Mouse (Mus musculus) colon, adult 2 months (tissue): ENCODE measurements around the gene Pdgfb. TPM values are rescaled to one million over a fixed set of nuclear protein-coding genes. Genes with fewer than 3 reads are reported as not detected.

ENCODE experiments used
- polyA plus RNA-seq: library from polyadenylated mRNA; depleted of rRNA; stranded (reverse); fragments of >200 nt; gene quantifications from 2 replicates; pipeline ENCODE4 v1.2.3, GENCODE M21; 2012; rRNA removed

The Pdgfb gene
- polyA plus RNA-seq: 12.8 and 18.8 TPM in 2 replicates

DNA sequence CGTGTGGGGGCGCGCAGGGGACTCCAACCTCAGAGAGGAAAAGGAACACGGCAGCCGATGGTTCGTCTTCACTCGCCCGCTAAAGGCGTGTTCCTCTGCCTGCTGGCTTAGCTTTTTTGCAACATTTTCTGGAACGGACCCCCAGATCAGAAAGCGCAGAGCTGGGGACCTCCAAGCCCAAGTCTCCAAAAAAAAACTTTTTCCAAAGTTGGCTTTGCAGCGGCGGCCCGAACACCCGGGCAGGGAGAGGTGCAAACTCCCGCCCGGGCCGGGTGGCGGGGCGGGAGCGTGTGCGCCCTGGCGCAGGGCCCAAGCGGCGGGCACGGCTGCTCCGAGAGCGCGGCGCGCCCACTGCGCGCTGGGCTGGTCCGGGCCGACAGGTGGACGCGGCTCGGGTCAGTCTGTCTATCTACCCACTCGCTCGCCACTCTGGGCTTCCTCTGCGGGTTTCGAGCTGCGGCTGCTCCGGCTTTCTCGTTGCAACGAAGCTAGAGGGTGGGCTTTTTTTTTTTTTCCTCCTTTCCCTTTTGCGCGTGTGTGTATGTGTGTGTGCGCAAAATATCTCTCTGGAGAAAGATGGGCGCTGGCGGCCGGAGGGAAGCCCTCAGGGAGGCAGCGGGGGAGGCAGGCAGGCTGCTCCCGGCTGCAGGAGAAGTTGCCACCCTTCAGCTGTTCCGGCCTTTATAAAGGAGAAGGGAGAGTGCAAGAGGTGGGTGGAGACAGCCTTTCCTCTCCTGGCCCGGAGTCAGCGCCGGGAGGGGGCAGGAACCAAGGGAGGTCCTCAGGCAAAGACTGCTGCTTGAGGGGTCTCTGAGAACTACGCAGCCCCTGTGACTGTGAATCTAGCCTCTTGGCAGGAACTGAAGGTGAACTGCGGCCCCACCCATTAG, at the start of gene Pdgfb:
Pdgfb (minus strand) TSS at position 657 of the 890 bp plus-strand sequence.

DNA sequence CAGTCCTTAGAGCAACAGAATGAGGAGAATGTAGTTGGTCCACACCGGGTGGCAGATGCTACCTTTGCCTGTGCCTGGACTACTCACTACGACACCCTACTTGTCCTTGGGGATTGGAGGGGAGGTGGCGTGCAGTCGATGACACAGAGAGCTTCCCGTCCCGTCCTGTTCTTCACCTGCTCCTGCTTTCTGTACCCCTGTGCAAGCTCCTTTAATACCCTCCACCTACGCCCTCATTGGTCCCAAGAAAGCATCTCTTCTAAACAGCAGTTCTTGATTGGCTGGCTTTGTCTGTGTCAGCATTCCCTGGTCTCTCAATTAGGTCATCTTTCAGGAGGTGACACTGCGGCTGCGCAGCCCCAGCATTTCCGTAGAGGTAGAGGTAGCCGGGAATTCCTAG, 43.8 kb downstream of the Pdgfb start, which contains the start of gene Cbx7:
Cbx7 (minus strand) TSS at position 180 of the 400 bp plus-strand sequence.

Other genes starting within 250 kb of the Pdgfb start
- gene Dnal4, start 237.1 kb downstream of the Pdgfb start, polyA plus RNA-seq: 30.5 and 47.3 TPM in 2 replicates
- gene Nptxr, start 210.2 kb downstream of the Pdgfb start, polyA plus RNA-seq: 2.3 and 2.6 TPM in 2 replicates
- 3.5 TPM in 1 of 2 replicates, not detected in the other for gene Npcd, start 180.7 kb downstream of the Pdgfb start, polyA plus RNA-seq
- 36.0 and 41.6 TPM in 2 replicates for gene Cbx6, start 180.3 kb downstream of the Pdgfb start, polyA plus RNA-seq
- 17.2 and 22.7 TPM in 2 replicates for gene Apobec3, start 123.3 kb downstream of the Pdgfb start, polyA plus RNA-seq
- gene Cbx7, start 43.9 kb downstream of the Pdgfb start, polyA plus RNA-seq: 27.0 and 44.0 TPM in 2 replicates
- gene Syngr1, start 76.4 kb upstream of the Pdgfb start, polyA plus RNA-seq: 22.7 and 28.6 TPM in 2 replicates
- 577 and 748 TPM in 2 replicates for gene Rpl3, start 76.9 kb upstream of the Pdgfb start, polyA plus RNA-seq
- 34.8 and 35.4 TPM in 2 replicates for gene Tab1, start 118.2 kb upstream of the Pdgfb start, polyA plus RNA-seq
- 68.4 and 79.7 TPM in 2 replicates for gene Mgat3, start 158.7 kb upstream of the Pdgfb start, polyA plus RNA-seq
- 15.6 and 16.7 TPM in 2 replicates for gene Mief1, start 219.0 kb upstream of the Pdgfb start, polyA plus RNA-seq
- not detected in 2 replicates for gene AC140267.1, start 220.9 kb upstream of the Pdgfb start, polyA plus RNA-seq
- gene Atf4, start 240.2 kb upstream of the Pdgfb start, polyA plus RNA-seq: 134 and 164 TPM in 2 replicates
- 21.8 and 27.8 TPM in 2 replicates for gene Rps19bp1, start 249.3 kb upstream of the Pdgfb start, polyA plus RNA-seq